9 mouse cellular contexts compared by ENCODE assay signal in genomic region chr9:67049836-67050235, GRCm38 (mm10). TPM values are rescaled to one million over a fixed set of nuclear protein-coding genes. Genes with fewer than 3 reads are reported as not detected.
A peak's percentile ranks its signal among the peaks of the same experiment; 100 is the strongest.
DNase-seq lines count a peak whose midpoint lies in the region; ATAC-seq and TF ChIP-seq lines count a peak whose summit lies in the region.
"Had no signal": no experiment of that assay in that cellular context is flagged by ENCODE, and none has a peak within 500 bp of the region (broad histone marks: within the 10 kb centered on the region; RNA-seq: fewer than 3 reads in every experiment).

No protein-coding gene starts in this region.

- DNase-seq in gastrocnemius, adult 2 months: no peak
- DNase-seq in gastrocnemius, postnatal 36 days: no peak
- no peak for DNase-seq in spleen, postnatal 10 days (ENCODE audit: low spot score in 2 of 2)
- no peak for DNase-seq in left cerebral cortex, adult 9 months (ENCODE audit: low spot score in 2 of 2)
- no peak for DNase-seq in cerebellum, postnatal 10 days

- intact Hi-C loops in gastrocnemius, adult 2 months (cut with DNase I): loop anchor here (5.0 kb wide), 4 partner anchors 62 to 162 kb away; no protein-coding TSS in a partner anchor
- intact Hi-C loops in gastrocnemius, postnatal 36 days (cut with DNase I): loop anchor here (2.0 to 5.0 kb wide), 4 partner anchors 63 to 162 kb away; no protein-coding TSS in a partner anchor

- WGBS in hindbrain, embryonic 12.5 days: 13% methylated on average over 7 of the region's 7 CpGs
- WGBS in midbrain, embryonic 12.5 days: 12% methylated on average over 7 of the region's 7 CpGs

- no peaks in the 10 kb centered on the region for H3K36me3 ChIP-seq in E14TG2a.4 (ENCODE audit: insufficient read depth, low read length)
- H3K36me3 ChIP-seq in hindbrain, embryonic 12.5 days: no peaks in the 10 kb centered on the region
- no peaks in the 10 kb centered on the region for H3K36me3 ChIP-seq in midbrain, embryonic 12.5 days

- ATAC-seq in hindbrain, embryonic 12.5 days (ENCODE audit: low FRiP score): no peak
- ATAC-seq in midbrain, embryonic 12.5 days (ENCODE audit: low FRiP score, low read depth): 0 out of 2 replicates have a peak, but pooled peaks have one; percentile 23

- peak overlapping the region; percentile 71 for H3K4me2 ChIP-seq in hindbrain, embryonic 12.5 days (replicated peaks)
- peak overlapping the region; percentile 91 for H3K4me2 ChIP-seq in midbrain, embryonic 12.5 days (replicated peaks)

- peaks cover 54% of the 10 kb centered on the region for H3K27me3 ChIP-seq in E14TG2a.4 (ENCODE audit: insufficient read depth, low read length)
- H3K27me3 ChIP-seq in hindbrain, embryonic 12.5 days: peaks cover 52% of the 10 kb centered on the region
- peaks cover 65% of the 10 kb centered on the region for H3K27me3 ChIP-seq in midbrain, embryonic 12.5 days

- H3K4me1 ChIP-seq in E14TG2a.4 (replicated peaks; ENCODE audit: low read depth, low read length): peaks cover 54% of the 10 kb centered on the region
- H3K4me1 ChIP-seq in hindbrain, embryonic 12.5 days: peaks cover 32% of the 10 kb centered on the region
- peaks cover 40% of the 10 kb centered on the region for H3K4me1 ChIP-seq in midbrain, embryonic 12.5 days

- peak overlapping the region; percentile 91 for H3K4me3 ChIP-seq in gastrocnemius, adult 2 months
- H3K4me3 ChIP-seq in E14TG2a.4 (replicated peaks; ENCODE audit: low read length): peak overlapping the region; percentile 78
- peak overlapping the region; percentile 50 for H3K4me3 ChIP-seq in hindbrain, embryonic 12.5 days
- peak overlapping the region; percentile 49 for H3K4me3 ChIP-seq in midbrain, embryonic 12.5 days

- TF ChIP-seq CTCF in gastrocnemius, adult 2 months (IDR thresholded peaks at IDR 0.05): no peak
- TF ChIP-seq CTCF in E14TG2a.4 (conservative IDR thresholded peaks at IDR 0.05; ENCODE audit: low read length): no peak

- H3K9ac ChIP-seq in hindbrain, embryonic 12.5 days: no peak overlapping the region; the same call in 1 of the 2 replicates
- 0 out of 2 replicates have a peak overlapping the region, but pooled peaks have one; percentile 48 for H3K9ac ChIP-seq in midbrain, embryonic 12.5 days (replicated peaks)
- H3K9ac ChIP-seq: liver, embryonic 14.5 days had no signal

- H3K9me3 ChIP-seq in E14TG2a.4 (ENCODE audit: low read length): no peaks in the 10 kb centered on the region
- H3K9me3 ChIP-seq in hindbrain, embryonic 12.5 days (replicated peaks): no peaks in the 10 kb centered on the region
- H3K9me3 ChIP-seq in midbrain, embryonic 12.5 days: no peaks in the 10 kb centered on the region

- peak overlapping the region; percentile 99 for H3K27ac ChIP-seq in gastrocnemius, adult 2 months
- no peak overlapping the region for H3K27ac ChIP-seq in hindbrain, embryonic 12.5 days
- H3K27ac ChIP-seq in midbrain, embryonic 12.5 days (replicated peaks): no peak overlapping the region
- H3K27ac ChIP-seq: liver, embryonic 14.5 days had no signal

RNA-seq across cellular contexts. Expression of gene Tpm1, which starts 0.6 kb away (rescaled TPM):
- total RNA-seq in gastrocnemius, adult 2 months (2021): over 10,000 TPM; 18,374 to 28,065 TPM
- total RNA-seq in gastrocnemius, postnatal 36 days (2021): over 10,000 TPM; 26,294 to 27,735 TPM
- polyA plus RNA-seq in hindbrain, embryonic 12.5 days (2016; fragmentation: Nextera tagmentation; extraction: Ambion mirVana): 396 and 527 TPM in 2 replicates
- 257 and 368 TPM in 2 replicates for polyA plus RNA-seq in midbrain, embryonic 12.5 days (2016; fragmentation: Nextera tagmentation; extraction: Ambion mirVana)
